Mouse (Mus musculus) yolk sac, embryonic 10.5 days (tissue): ENCODE measurements around the gene Crkl.
A peak's percentile ranks its signal among the peaks of the same experiment; 100 is the strongest.
"Not testable (repeated sequence)": the region's sequence is repeated elsewhere in the genome, so short reads cannot be mapped to it uniquely, and the experiment has no call there.

Experiments
- DNase-seq: peaks from one replicate; pipeline ENCODE4 v3.0.0-alpha.2; 2017; ENCODE audit warnings: low spot score

Gene Crkl

GRCm38 (mm10) chr16:17486505-17486904 is 34.7 kb downstream of the Crkl start:
- DNase-seq, result no peak

GRCm38 (mm10) chr16:17488478-17489468 is 37.0 kb downstream of the Crkl start:
- DNase-seq, result peak; percentile 36

- peak; percentile 50 for DNase-seq
Observed at GRCm38 (mm10) chr16:17489469-17490111, 37.8 kb downstream of the Crkl start, which contains the start of gene Aifm3. Gene Aifm3, plus strand, starts transcription at chr16:17489611.

- DNase-seq, result no peak
Observed at GRCm38 (mm10) chr16:17491154-17491553, 39.4 kb downstream of the Crkl start.

GRCm38 (mm10) chr16:17491896-17492561 is 40.2 kb downstream of the Crkl start:
- no peak for DNase-seq

GRCm38 (mm10) chr16:17496499-17497305 is 44.9 kb downstream of the Crkl start:
- DNase-seq, result no peak

- no peak for DNase-seq
Observed at GRCm38 (mm10) chr16:17499249-17499883, 47.6 kb downstream of the Crkl start.

- DNase-seq, result no peak
Observed at GRCm38 (mm10) chr16:17502681-17503080, 50.9 kb downstream of the Crkl start.

- no peak for DNase-seq
Observed at GRCm38 (mm10) chr16:17507018-17507552, 55.3 kb downstream of the Crkl start.

- not testable (repeated sequence) for DNase-seq
Observed at GRCm38 (mm10) chr16:17508031-17508430, 56.2 kb downstream of the Crkl start.

GRCm38 (mm10) chr16:17508546-17509239 is 56.9 kb downstream of the Crkl start, which contains the start of gene Lztr1:
Gene Lztr1, plus strand, starts transcription at chr16:17508688.
- DNase-seq, result peak; percentile 95

GRCm38 (mm10) chr16:17509240-17509597 is 57.4 kb downstream of the Crkl start:
- DNase-seq, result no peak

- no peak for DNase-seq
Observed at GRCm38 (mm10) chr16:17510143-17510542, 58.4 kb downstream of the Crkl start.

- DNase-seq, result no peak
Observed at GRCm38 (mm10) chr16:17510686-17511085, 58.9 kb downstream of the Crkl start.

- no peak for DNase-seq
Observed at GRCm38 (mm10) chr16:17511431-17511830, 59.6 kb downstream of the Crkl start.

- DNase-seq, result no peak
Observed at GRCm38 (mm10) chr16:17518910-17519309, 67.1 kb downstream of the Crkl start.

GRCm38 (mm10) chr16:17524156-17524555 is 72.4 kb downstream of the Crkl start:
- DNase-seq, result no peak

GRCm38 (mm10) chr16:17525524-17525923 is 73.7 kb downstream of the Crkl start:
- DNase-seq, result no peak

- DNase-seq, result peak; percentile 63
Observed at GRCm38 (mm10) chr16:17526223-17526622, 74.4 kb downstream of the Crkl start.

GRCm38 (mm10) chr16:17527606-17528005 is 75.8 kb downstream of the Crkl start:
- no peak for DNase-seq
